Mouse (Mus musculus) embryonic facial prominence, embryonic 14.5 days (tissue): ENCODE measurements around the gene Enkur. TPM values are rescaled to one million over a fixed set of nuclear protein-coding genes. Genes with fewer than 3 reads are reported as not detected.

Experiments
- ATAC-seq: fragments of 200-750 bp; cut with Nextera tagmentation; 2 replicates; pipeline ENCODE4 v1.8.0; 2017; ENCODE audit warnings: low read depth, moderate number of reproducible peaks, moderate TSS enrichment
- DNase-seq: peaks from one replicate; pipeline ENCODE4 v3.0.0-alpha.2; 2015; ENCODE audit warnings: low spot score
- H3K27ac ChIP-seq: fragments of 300-500 bp; sonication (generic); replicated peaks from 2 replicates; pipeline ENCODE4 v1.5.1; 2014; ENCODE audit warnings: low read depth, mild to moderate bottlenecking, low read length, moderate library complexity
- H3K27me3 ChIP-seq: fragments of 300-500 bp; sonication (generic); replicated peaks from 2 replicates; pipeline ENCODE4 v1.6.1; 2014; ENCODE audit warnings: low read length; ENCODE audit not compliant: control insufficient read depth, insufficient read depth
- H3K36me3 ChIP-seq: fragments of 300-500 bp; sonication (generic); 2 replicates; pipeline ENCODE4 v1.6.1; 2014; ENCODE audit warnings: low read length, mixed read lengths; ENCODE audit not compliant: control insufficient read depth, insufficient read depth
- H3K4me1 ChIP-seq: fragments of 300-500 bp; sonication (generic); 2 replicates; pipeline ENCODE4 v1.6.1; 2014; ENCODE audit warnings: antibody characterized with exemption, low read length; ENCODE audit not compliant: control insufficient read depth, insufficient read depth
- H3K4me2 ChIP-seq: fragments of 300-500 bp; sonication (generic); 2 replicates; pipeline ENCODE4 v1.6.1; 2014; ENCODE audit warnings: low read depth, mild to moderate bottlenecking, low read length, moderate library complexity, mixed read lengths
- H3K4me3 ChIP-seq: fragments of 300-500 bp; sonication (generic); 2 replicates; pipeline ENCODE4 v1.5.1; 2014; ENCODE audit warnings: low read depth, mild to moderate bottlenecking, low read length
- H3K9ac ChIP-seq: fragments of 300-500 bp; sonication (generic); 2 replicates; pipeline ENCODE4 v1.6.1; 2014; ENCODE audit warnings: low read depth, mild to moderate bottlenecking, low read length, moderate library complexity, mixed read lengths
- H3K9me3 ChIP-seq: fragments of 300-500 bp; sonication (generic); 2 replicates; pipeline ENCODE4 v1.6.1; 2016; ENCODE audit warnings: low read length; ENCODE audit not compliant: control insufficient read depth
- WGBS: fragments of 180-500 bp; shearing (Covaris S2); extraction: QIAGEN DNeasy Blood & Tissue Kit; methylation state at CpG from one replicate; pipeline ENCODE4 v1.1.7; 2014; 5-methylcytosine and 5-hydroxymethylcytosine counted together
- polyA plus RNA-seq: library from polyadenylated mRNA; unstranded; fragments of >200 nt; fragmentation: Nextera tagmentation; extraction: Ambion mirVana; gene quantifications from 2 replicates; pipeline ENCODE4 v1.2.1, GENCODE M21; 2014

The Enkur gene
- polyA plus RNA-seq, 1 experiment from 2014 or later: 3.3 TPM

DNA sequence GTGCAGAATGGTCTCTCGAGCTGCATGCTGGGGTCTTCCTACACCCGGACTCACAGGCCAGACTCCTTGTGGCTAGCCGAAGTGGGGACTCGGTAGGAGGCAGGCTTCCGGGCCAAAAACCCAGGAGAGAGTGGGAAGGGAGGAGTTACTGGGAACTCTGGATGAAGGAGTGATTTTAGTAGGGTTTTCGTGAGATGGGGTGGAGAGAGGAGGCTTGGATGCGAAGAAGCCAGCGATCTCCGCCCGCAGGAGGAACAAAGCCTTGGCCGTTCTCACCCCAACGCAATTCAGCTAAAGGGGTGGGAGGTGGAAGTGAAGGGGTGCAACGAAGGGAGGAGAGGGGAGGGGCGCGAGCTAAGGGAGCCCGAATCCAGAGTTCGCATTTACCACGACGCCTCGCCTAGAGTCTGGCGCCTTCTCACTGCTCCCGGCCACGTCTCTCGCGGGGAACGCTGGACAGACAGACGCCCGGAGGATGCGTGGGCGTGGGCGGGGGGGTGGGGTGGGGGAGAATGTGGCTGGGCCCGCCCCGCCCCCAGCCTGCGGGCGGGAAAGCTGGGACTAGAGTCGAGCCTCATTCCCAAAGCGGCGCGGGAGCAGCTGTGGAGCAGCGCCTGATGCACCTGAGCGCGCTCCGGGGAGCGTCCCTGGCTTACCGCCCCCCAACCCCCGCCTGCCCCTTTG is 63.5 kb downstream of the Enkur start:
- Histone ChIP-seq H3K4me1 (peaks cover 7% of the 10 kb centered on the region; the same call in 1 of the 2 replicates), H3K9ac (peak overlapping the region; percentile 64), H3K4me2 (peak overlapping the region; percentile 99), H3K27ac (peak overlapping the region; percentile 77), H3K9me3 (0 out of 2 replicates have a peak, but pooled peaks cover 5% of the 10 kb centered on the region), H3K27me3 (no peaks in the 10 kb centered on the region), H3K4me3 (peak overlapping the region; percentile 55), H3K36me3 (no peaks in the 10 kb centered on the region)
- peak; percentile 82 for DNase-seq
- WGBS: under 1% methylated on average over 41 of the region's 46 CpGs
- peak; percentile 88 for ATAC-seq

DNA sequence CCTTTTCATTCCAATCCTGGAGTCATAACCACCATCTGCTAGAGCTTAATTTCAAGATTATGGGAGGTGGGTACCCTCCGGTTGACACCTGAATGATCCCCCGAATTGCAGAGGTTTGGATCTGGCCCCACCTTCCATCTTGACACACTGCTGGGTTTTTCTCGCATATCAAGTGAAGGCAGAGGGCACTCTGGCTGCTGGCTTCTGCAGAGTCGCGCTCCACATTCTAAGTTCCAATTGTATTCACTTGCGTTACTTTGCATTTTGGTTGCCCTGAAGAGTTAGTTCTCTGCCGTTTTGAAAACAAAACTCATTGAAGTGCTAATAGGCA is 64.0 kb downstream of the Enkur start:
- 9% methylated on average over 7 of the region's 7 CpGs for WGBS
- peak overlapping the region; percentile 64 for H3K9ac ChIP-seq
- ATAC-seq: no peak

More for the DNA sequence above, 64.0 kb downstream of the Enkur start:
- no peaks in the 10 kb centered on the region for H3K27me3 ChIP-seq
- H3K36me3 ChIP-seq: no peaks in the 10 kb centered on the region
- peak overlapping the region; percentile 77 for H3K27ac ChIP-seq
- H3K4me3 ChIP-seq: peak overlapping the region; percentile 55
- DNase-seq: no peak
- H3K4me1 ChIP-seq: peaks cover 7% of the 10 kb centered on the region; the same call in 1 of the 2 replicates
- 0 out of 2 replicates have a peak, but pooled peaks cover 5% of the 10 kb centered on the region for H3K9me3 ChIP-seq
- H3K4me2 ChIP-seq: peak overlapping the region; percentile 99

Other genes with a start within 250 kb of the Enkur start
- 19.1 and 20.3 TPM in 2 replicates for gene Arhgap21, start 236.5 kb downstream of the Enkur start, polyA plus RNA-seq
- gene Thnsl1, start 359 bp upstream of the Enkur start, polyA plus RNA-seq: 7.4 and 8.0 TPM in 2 replicates
- gene Gpr158, start 162.2 kb upstream of the Enkur start, polyA plus RNA-seq: 0.30 and 0.32 TPM in 2 replicates